Mouse (Mus musculus) stomach, embryonic 16.5 days (tissue): Measurements from ENCODE around the gene Foxn2. TPM values are rescaled to one million over a fixed set of nuclear protein-coding genes. Genes with fewer than 3 reads are reported as not detected.

Source experiments
- ATAC-seq: fragments of 200-750 bp; cut with Nextera tagmentation; 2 replicates; pipeline ENCODE4 v1.8.0; 2017; ENCODE audit warnings: moderate number of reproducible peaks, moderate TSS enrichment; ENCODE audit not compliant: insufficient read depth, low FRiP score
- H3K27ac ChIP-seq: fragments of 300-500 bp; sonication (generic); 2 replicates; pipeline ENCODE4 v1.5.1; 2014; ENCODE audit warnings: low read length
- H3K27me3 ChIP-seq: fragments of 300-500 bp; sonication (generic); 2 replicates; pipeline ENCODE4 v1.6.1; 2014; ENCODE audit warnings: low read length, control low read depth, mixed read lengths; ENCODE audit not compliant: control insufficient read depth, insufficient read depth
- H3K36me3 ChIP-seq: fragments of 300-500 bp; sonication (generic); 2 replicates; pipeline ENCODE4 v1.6.1; 2014; ENCODE audit warnings: low read length; ENCODE audit not compliant: control insufficient read depth, insufficient read depth
- H3K4me1 ChIP-seq: fragments of 300-500 bp; sonication (generic); 2 replicates; pipeline ENCODE4 v1.6.1; 2014; ENCODE audit warnings: low read length, control low read depth, mixed read lengths; ENCODE audit not compliant: control insufficient read depth, insufficient read depth
- H3K4me2 ChIP-seq: fragments of 300-500 bp; sonication (generic); 2 replicates; pipeline ENCODE4 v1.6.1; 2014; ENCODE audit warnings: low read depth, low read length, mixed read lengths
- H3K4me3 ChIP-seq: fragments of 300-500 bp; sonication (generic); replicated peaks from 2 replicates; pipeline ENCODE4 v1.5.1; 2014; ENCODE audit warnings: mild to moderate bottlenecking, low read length
- H3K9ac ChIP-seq: fragments of 300-500 bp; sonication (generic); 2 replicates; pipeline ENCODE4 v1.6.1; 2014; ENCODE audit warnings: low read length
- H3K9me3 ChIP-seq: fragments of 300-500 bp; sonication (generic); replicated peaks from 2 replicates; pipeline ENCODE4 v1.6.1; 2016; ENCODE audit warnings: low read length, control low read depth; ENCODE audit not compliant: control insufficient read depth
- WGBS: fragments of 180-500 bp; shearing (Covaris S2); extraction: QIAGEN DNeasy Blood & Tissue Kit; methylation state at CpG from one replicate; pipeline ENCODE4 v1.1.7; 2014; 5-methylcytosine and 5-hydroxymethylcytosine counted together
- polyA plus RNA-seq: library from polyadenylated mRNA; unstranded; fragments of >200 nt; fragmentation: Nextera tagmentation; extraction: Ambion mirVana; gene quantifications from 2 replicates; pipeline ENCODE4 v1.2.1, GENCODE M21; 2015

Gene Foxn2
- polyA plus RNA-seq, 1 experiment from 2014 or later = 20.3 TPM

- no peaks in the 10 kb centered on the region for H3K4me1 ChIP-seq
- no peak overlapping the region for H3K9ac ChIP-seq
- WGBS = 70% methylated on average over 14 of the region's 14 CpGs
- H3K4me2 ChIP-seq = no peak overlapping the region
- H3K9me3 ChIP-seq = no peaks in the 10 kb centered on the region
- H3K4me3 ChIP-seq = no peak overlapping the region
- no peak overlapping the region for H3K27ac ChIP-seq
- 0 out of 2 replicates have a peak, but pooled peaks cover 5% of the 10 kb centered on the region for H3K36me3 ChIP-seq
- ATAC-seq = no peak
- no peaks in the 10 kb centered on the region for H3K27me3 ChIP-seq
These were observed 53.7 kb downstream of the Foxn2 start for GRCm38 (mm10) chr17:88494121-88494771.

GRCm38 (mm10) chr17:88494772-88495132 lies 54.2 kb downstream of the Foxn2 start:
- H3K9ac ChIP-seq = no peak overlapping the region
- H3K36me3 ChIP-seq = 0 out of 2 replicates have a peak, but pooled peaks cover 5% of the 10 kb centered on the region
- H3K4me3 ChIP-seq = no peak overlapping the region
- no peak for ATAC-seq
- H3K4me2 ChIP-seq = no peak overlapping the region
- no peaks in the 10 kb centered on the region for H3K4me1 ChIP-seq
- H3K9me3 ChIP-seq = 0 out of 2 replicates have a peak, but pooled peaks cover under 1% of the 10 kb centered on the region
- WGBS = 76% methylated on average over 10 of the region's 10 CpGs
- no peak overlapping the region for H3K27ac ChIP-seq
- H3K27me3 ChIP-seq = no peaks in the 10 kb centered on the region

- H3K27ac ChIP-seq = no peak overlapping the region
- no peaks in the 10 kb centered on the region for H3K27me3 ChIP-seq
- H3K9me3 ChIP-seq = 0 out of 2 replicates have a peak, but pooled peaks cover 5% of the 10 kb centered on the region
- 81% methylated on average over 5 of the region's 5 CpGs for WGBS
- no peaks in the 10 kb centered on the region; the same call in 1 of the 2 replicates for H3K36me3 ChIP-seq
- H3K9ac ChIP-seq = no peak overlapping the region
- ATAC-seq = no peak
- no peak overlapping the region for H3K4me2 ChIP-seq
- no peaks in the 10 kb centered on the region for H3K4me1 ChIP-seq
- no peak overlapping the region for H3K4me3 ChIP-seq
These were observed 57.7 kb downstream of the Foxn2 start for GRCm38 (mm10) chr17:88498090-88498682.

GRCm38 (mm10) chr17:88504056-88504455 lies 63.5 kb downstream of the Foxn2 start:
- Histone ChIP-seq H3K9me3 (0 out of 2 replicates have a peak, but pooled peaks cover 5% of the 10 kb centered on the region), H3K27ac (peak overlapping the region; percentile 67), H3K4me3 (no peak overlapping the region), H3K4me2 (no peak overlapping the region), H3K27me3 (no peaks in the 10 kb centered on the region), H3K36me3 (no peaks in the 10 kb centered on the region; the same call in 1 of the 2 replicates), H3K4me1 (peaks cover 11% of the 10 kb centered on the region), H3K9ac (no peak overlapping the region)
- ATAC-seq = no peak
- WGBS = 84% methylated on average over 13 of the region's 13 CpGs

- no peak for ATAC-seq
- WGBS = 50% methylated on average over 10 of the region's 10 CpGs
- Histone ChIP-seq H3K36me3 (no peaks in the 10 kb centered on the region), H3K9me3 (no peaks in the 10 kb centered on the region), H3K4me3 (no peak overlapping the region), H3K4me1 (peaks cover 11% of the 10 kb centered on the region), H3K4me2 (no peak overlapping the region), H3K27ac (peak overlapping the region; percentile 0; the same call in 1 of the 2 replicates), H3K27me3 (no peaks in the 10 kb centered on the region), H3K9ac (no peak overlapping the region)
These were observed 64.8 kb downstream of the Foxn2 start for GRCm38 (mm10) chr17:88505275-88505723.

- H3K4me3 ChIP-seq = no peak overlapping the region
- H3K27ac ChIP-seq = no peak overlapping the region
- H3K4me1 ChIP-seq = peaks cover 17% of the 10 kb centered on the region
- no peaks in the 10 kb centered on the region for H3K27me3 ChIP-seq
- H3K9ac ChIP-seq = no peak overlapping the region
- 92% methylated on average over 15 of the region's 15 CpGs for WGBS
- no peaks in the 10 kb centered on the region for H3K9me3 ChIP-seq
- H3K4me2 ChIP-seq = no peak overlapping the region
- ATAC-seq = no peak
- no peaks in the 10 kb centered on the region for H3K36me3 ChIP-seq
These were observed 65.4 kb downstream of the Foxn2 start for GRCm38 (mm10) chr17:88505941-88506340.

- Histone ChIP-seq H3K4me3 (no peak overlapping the region), H3K9me3 (no peaks in the 10 kb centered on the region), H3K9ac (no peak overlapping the region), H3K27me3 (no peaks in the 10 kb centered on the region), H3K4me2 (no peak overlapping the region), H3K4me1 (peaks cover 18% of the 10 kb centered on the region), H3K27ac (no peak overlapping the region), H3K36me3 (no peaks in the 10 kb centered on the region)
- 81% methylated on average over 10 of the region's 10 CpGs for WGBS
- ATAC-seq = no peak
These were observed 66.9 kb downstream of the Foxn2 start for GRCm38 (mm10) chr17:88507376-88507775.

GRCm38 (mm10) chr17:88508846-88509508 lies 68.5 kb downstream of the Foxn2 start:
- peak; percentile 85 for ATAC-seq
- Histone ChIP-seq H3K4me1 (peaks cover 18% of the 10 kb centered on the region), H3K9me3 (no peaks in the 10 kb centered on the region), H3K27me3 (no peaks in the 10 kb centered on the region), H3K4me3 (peak overlapping the region; percentile 27), H3K36me3 (no peaks in the 10 kb centered on the region), H3K4me2 (peak overlapping the region; percentile 53), H3K9ac (peak overlapping the region; percentile 70), H3K27ac (peak overlapping the region; percentile 94)
- WGBS = 21% methylated on average over 12 of the region's 12 CpGs

- peaks cover 17% of the 10 kb centered on the region for H3K4me1 ChIP-seq
- no peak overlapping the region for H3K4me2 ChIP-seq
- no peaks in the 10 kb centered on the region for H3K27me3 ChIP-seq
- no peak for ATAC-seq
- H3K36me3 ChIP-seq = no peaks in the 10 kb centered on the region
- WGBS = 71% methylated on average over 3 of the region's 3 CpGs
- no peak overlapping the region for H3K4me3 ChIP-seq
- peak overlapping the region; percentile 88 for H3K27ac ChIP-seq
- no peak overlapping the region for H3K9ac ChIP-seq
- H3K9me3 ChIP-seq = no peaks in the 10 kb centered on the region
These were observed 69.5 kb downstream of the Foxn2 start for GRCm38 (mm10) chr17:88509999-88510398.
